Mouse (Mus musculus): Measurements from ENCODE around the gene Grm1. TPM values are rescaled to one million over a fixed set of nuclear protein-coding genes. Genes with fewer than 3 reads are reported as not detected.

The Grm1 gene
- total and polyA plus RNA-seq, 3 experiments, result not detected

DNA sequence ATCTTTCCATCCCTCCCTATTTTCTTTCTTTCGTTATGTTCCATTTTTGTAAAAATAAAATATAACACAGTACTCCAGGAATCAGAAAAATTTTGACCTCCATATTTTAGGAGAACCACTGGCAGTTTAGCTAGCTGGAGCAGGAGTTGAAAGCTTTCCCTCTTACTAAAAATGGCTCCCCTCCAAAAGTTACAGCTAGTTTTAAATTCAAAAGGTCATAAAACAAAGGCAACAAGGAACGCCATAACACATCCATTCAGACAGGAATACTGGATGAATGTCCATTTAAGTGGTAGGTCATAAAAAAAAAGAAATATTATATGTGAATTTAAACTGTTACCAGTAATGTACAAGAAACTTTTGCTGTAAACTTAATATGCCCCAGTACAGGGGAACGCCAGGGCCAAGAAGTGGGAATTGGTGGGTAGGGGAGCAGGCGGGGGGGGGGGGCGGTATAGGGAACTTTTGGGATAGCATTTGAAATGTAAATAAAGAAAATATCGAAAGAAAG lies 294.2 kb downstream of the Grm1 start:
- Histone ChIP-seq H3K4me1 (ENCODE audit: control insufficient read depth in 1 of 2, insufficient read depth in 2 of 2) (no peaks in the 10 kb centered on the region), H3K27me3 (replicated peaks) (no peaks in the 10 kb centered on the region), H3K9ac (ENCODE audit: insufficient read depth, low read depth) (no peak overlapping the region), H3K4me3 (replicated peaks in 1 of 3; ENCODE audit: low read depth in 2 of 3, low read length in 2 of 3, poor library complexity in 1 of 3) (no peak overlapping the region), H3K4me2 (ENCODE audit: insufficient read depth, low read depth, poor library complexity, severe bottlenecking) (no peak overlapping the region), H3K79me2 (replicated peaks; ENCODE audit: control insufficient read depth, extremely low read depth, insufficient read depth, poor library complexity, severe bottlenecking) (no peaks in the 10 kb centered on the region), H3K36me3 (replicated peaks in 1 of 2; ENCODE audit: control insufficient read depth in 1 of 2, insufficient read depth in 1 of 2, low read length in 1 of 2) (no peaks in the 10 kb centered on the region), H3K27ac (ENCODE audit: insufficient read depth, low read depth) (no peak overlapping the region), H3K9me3 (replicated peaks; ENCODE audit: low read length) (no peaks in the 10 kb centered on the region)
- dilution Hi-C loops (cut with MboI; ENCODE audit: extremely low pct_ligation_motif_present, extremely low pct_unique_long_range_greater_than_20kb, low sequenced_read_pairs), result no loop called here
- TF ChIP-seq SMC3 (IDR thresholded peaks at IDR 0.05; ENCODE audit: low read depth, low read length) (no peak), KAT2A (IDR thresholded peaks at IDR 0.05; ENCODE audit: insufficient replicate concordance, low read length) (no peak)
- DNase-seq (ENCODE audit: extremely low read depth), result no peak
- in situ Hi-C loops (cut with MboI; ENCODE audit: low pct_ligation_motif_present, low pct_unique_long_range_greater_than_20kb, low sequenced_read_pairs), result no loop called here

DNA sequence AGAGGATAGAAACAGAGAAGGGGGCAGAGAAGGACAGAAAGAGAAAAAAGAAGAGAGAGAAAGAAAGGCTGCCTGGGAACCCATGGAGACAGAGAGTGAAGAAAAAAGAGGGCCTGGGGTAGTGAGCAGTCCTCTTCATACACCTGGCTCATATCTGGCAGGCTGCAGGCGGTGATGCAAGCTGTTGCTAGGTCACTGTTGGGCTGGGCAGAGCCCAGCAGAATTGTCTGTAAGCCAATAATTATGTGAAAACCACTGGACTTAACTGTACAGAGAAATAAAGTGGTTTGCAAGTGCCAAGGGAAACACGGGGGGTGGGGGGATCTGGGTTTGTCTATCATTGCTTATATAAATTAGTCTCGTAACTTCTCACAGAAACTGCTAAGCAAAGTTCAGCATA lies 297.0 kb downstream of the Grm1 start:
- DNase-seq (ENCODE audit: extremely low read depth), result no peak
- H3K79me2 ChIP-seq (replicated peaks; ENCODE audit: control insufficient read depth, extremely low read depth, insufficient read depth, poor library complexity, severe bottlenecking), result no peaks in the 10 kb centered on the region
- no peak overlapping the region for H3K4me3 ChIP-seq (replicated peaks in 1 of 3; ENCODE audit: low read depth in 2 of 3, low read length in 2 of 3, poor library complexity in 1 of 3)
- no peaks in the 10 kb centered on the region for H3K27me3 ChIP-seq (replicated peaks)
- dilution Hi-C loops (cut with MboI; ENCODE audit: extremely low pct_ligation_motif_present, extremely low pct_unique_long_range_greater_than_20kb, low sequenced_read_pairs) (no loop called here), in situ Hi-C loops (cut with MboI; ENCODE audit: low pct_ligation_motif_present, low pct_unique_long_range_greater_than_20kb, low sequenced_read_pairs) (no loop called here)
- H3K4me1 ChIP-seq (ENCODE audit: control insufficient read depth in 1 of 2, insufficient read depth in 2 of 2), result no peaks in the 10 kb centered on the region
- H3K9me3 ChIP-seq (replicated peaks; ENCODE audit: low read length), result no peaks in the 10 kb centered on the region
- TF ChIP-seq USF1 (IDR thresholded peaks at IDR 0.05; ENCODE audit: low read depth, low read length) (no peak), POLR2AphosphoS2 (IDR thresholded peaks at IDR 0.05; ENCODE audit: low read depth, low read length) (no peak), ZNF384 (IDR thresholded peaks at IDR 0.05; ENCODE audit: low read depth, low read length) (no peak), MYC (IDR thresholded peaks at IDR 0.05; ENCODE audit: low read depth, low read length) (no peak), KAT2A (IDR thresholded peaks at IDR 0.05; ENCODE audit: insufficient replicate concordance, low read length) (no peak), ZC3H11A (IDR thresholded peaks at IDR 0.05; ENCODE audit: low read depth, low read length) (no peak), MAFK (IDR thresholded peaks at IDR 0.05; ENCODE audit: insufficient replicate concordance, low read length) (no peak), RAD21 (IDR thresholded peaks at IDR 0.05; ENCODE audit: low read depth, low read length) (no peak), JUN (IDR thresholded peaks at IDR 0.05; ENCODE audit: insufficient read depth, low read depth, low read length) (no peak), POLR2A (IDR thresholded peaks at IDR 0.05; ENCODE audit: low read depth, low read length) (no peak), ZMIZ1 (IDR thresholded peaks at IDR 0.05; ENCODE audit: low read depth, low read length) (no peak), ETS1 (conservative IDR thresholded peaks at IDR 0.05; ENCODE audit: low read depth, low read length) (no peak), USF2 (conservative IDR thresholded peaks at IDR 0.05; ENCODE audit: low read depth, low read length) (no peak), ZKSCAN1 (IDR thresholded peaks at IDR 0.05; ENCODE audit: borderline replicate concordance, low read depth, low read length) (no peak), CTCF (conservative IDR thresholded peaks at IDR 0.05 in 1 of 2, IDR thresholded peaks at IDR 0.05 in 1 of 2; ENCODE audit: low read depth in 2 of 2, low read length in 2 of 2) (no peak), MEF2A (IDR thresholded peaks at IDR 0.05; ENCODE audit: borderline replicate concordance, low read depth, low read length) (no peak), MXI1 (IDR thresholded peaks at IDR 0.05; ENCODE audit: low read depth, low read length) (no peak), CHD2 (IDR thresholded peaks at IDR 0.05; ENCODE audit: low read length) (no peak), EP300 (IDR thresholded peaks at IDR 0.05; ENCODE audit: low read length) (no peak)
- no peak overlapping the region for H3K27ac ChIP-seq (ENCODE audit: insufficient read depth, low read depth)
- no peak overlapping the region for H3K4me2 ChIP-seq (ENCODE audit: insufficient read depth, low read depth, poor library complexity, severe bottlenecking)
- H3K9ac ChIP-seq (ENCODE audit: insufficient read depth, low read depth), result no peak overlapping the region
- H3K36me3 ChIP-seq (replicated peaks in 1 of 2; ENCODE audit: control insufficient read depth in 1 of 2, insufficient read depth in 1 of 2, low read length in 1 of 2), result no peaks in the 10 kb centered on the region
